Mouse (Mus musculus) cerebellum, postnatal 10 days (tissue): ENCODE measurements around the gene Klk1b26.
"Not testable (repeated sequence)": the region's sequence is repeated elsewhere in the genome, so short reads cannot be mapped to it uniquely, and the experiment has no call there.

Experiments
- DNase-seq, 2 experiments: peaks; one replicate each; pipeline ENCODE4 v3.0.0; 2021; ENCODE audit warnings: mixed read lengths in 2 of 2

The Klk1b26 gene

DNA sequence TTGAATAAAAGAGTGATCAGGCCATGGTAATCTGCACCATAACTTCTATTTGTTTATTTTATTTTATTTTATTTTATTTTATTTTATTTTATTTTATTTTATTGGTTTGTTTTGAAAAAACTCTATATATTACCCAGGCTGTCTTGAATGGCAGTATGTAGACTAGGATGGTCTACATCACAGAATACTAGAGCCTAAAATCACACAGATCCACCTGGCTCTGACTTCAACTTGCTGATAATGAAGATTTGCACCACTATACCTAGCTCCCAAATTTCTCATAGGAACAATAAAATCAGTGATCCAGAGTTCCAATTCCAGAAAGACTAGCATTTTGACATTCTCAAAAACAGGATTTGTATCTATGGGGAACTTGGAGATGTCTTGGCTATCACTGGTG, at the start of gene Klk1b26:
Gene Klk1b26 (plus strand): TSS at position 301 of the 400 bp plus-strand sequence.
- not testable (repeated sequence) for DNase-seq

GRCm38 (mm10) chr7:43966451-43966850, 45.5 kb upstream of the Klk1b26 start, which contains the start of gene Klk1b1:
TSS of gene Klk1b1 (plus strand) at chr7:43966751.
- no peak for DNase-seq

DNA sequence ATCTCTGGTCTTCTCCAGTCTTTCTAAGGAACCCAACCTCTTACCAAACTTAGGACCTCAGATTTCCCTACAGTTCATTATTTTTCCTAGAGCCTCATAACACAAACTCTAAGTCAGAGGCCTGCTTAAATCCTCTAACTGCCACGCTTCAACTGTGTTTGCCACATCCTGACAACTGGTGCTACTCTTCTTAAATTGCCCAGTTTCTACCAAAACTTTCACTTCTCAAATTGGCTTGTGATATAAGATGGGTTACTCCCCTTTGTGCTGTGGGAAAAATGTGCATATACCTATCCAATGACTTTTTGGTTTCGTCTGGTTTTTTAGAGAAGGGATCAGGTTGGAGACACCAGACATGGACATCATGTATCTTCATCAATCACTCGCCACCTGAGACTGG, 44.9 kb upstream of the Klk1b26 start:
- no peak for DNase-seq

DNA sequence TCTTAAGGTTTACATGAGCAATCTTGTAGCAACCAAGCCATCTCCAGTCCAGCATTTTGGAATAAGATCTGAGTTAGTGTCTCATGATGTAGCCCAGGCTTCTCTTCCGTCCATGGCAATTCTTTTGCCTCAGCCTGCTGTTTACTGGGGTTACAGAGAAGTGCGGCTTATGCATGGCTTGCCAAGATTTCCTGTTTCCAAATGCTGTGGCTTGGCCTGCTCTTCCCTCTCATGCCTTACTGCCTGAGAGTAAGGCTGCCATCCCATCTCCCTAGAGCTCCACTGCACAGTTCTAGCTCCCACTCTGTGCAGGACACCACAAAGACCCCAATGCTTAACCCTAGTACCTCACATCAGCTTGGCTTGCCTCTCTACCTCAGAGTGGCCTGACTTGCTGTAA, 44.4 kb upstream of the Klk1b26 start:
- no peak for DNase-seq

GRCm38 (mm10) chr7:43975761-43976160, 36.2 kb upstream of the Klk1b26 start, which contains the start of gene Klk1b9:
TSS of gene Klk1b9 (plus strand) at chr7:43976061.
- not testable (repeated sequence) for DNase-seq

- no peak for DNase-seq
Measured at GRCm38 (mm10) chr7:43985657-43986056, 26.3 kb upstream of the Klk1b26 start.

- DNase-seq, result not testable (repeated sequence)
Measured at GRCm38 (mm10) chr7:43994821-43995220, 17.1 kb upstream of the Klk1b26 start.

DNA sequence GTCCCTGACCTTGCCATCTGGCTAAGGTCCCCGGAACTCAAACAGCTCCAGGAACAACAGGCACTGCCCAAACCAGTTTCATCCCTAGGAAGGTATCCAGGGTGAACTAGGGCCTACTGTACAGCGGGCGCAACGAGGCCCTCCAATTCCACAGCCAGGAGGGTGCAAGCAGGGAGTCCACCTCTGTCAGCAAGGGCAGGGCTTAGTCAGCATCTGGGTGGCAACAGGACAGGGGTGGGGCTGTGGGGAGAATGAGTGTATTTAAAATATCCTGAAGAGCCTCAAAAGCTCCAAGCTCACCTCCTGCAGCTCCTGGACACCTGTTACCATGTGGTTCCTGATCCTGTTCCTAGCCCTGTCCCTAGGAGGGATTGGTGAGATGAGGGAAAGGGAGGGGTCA, 16.4 kb upstream of the Klk1b26 start, which contains the start of gene Klk1b11:
Gene Klk1b11 (plus strand): TSS at position 301 of the 400 bp plus-strand sequence.
- DNase-seq, result not testable (repeated sequence)

DNA sequence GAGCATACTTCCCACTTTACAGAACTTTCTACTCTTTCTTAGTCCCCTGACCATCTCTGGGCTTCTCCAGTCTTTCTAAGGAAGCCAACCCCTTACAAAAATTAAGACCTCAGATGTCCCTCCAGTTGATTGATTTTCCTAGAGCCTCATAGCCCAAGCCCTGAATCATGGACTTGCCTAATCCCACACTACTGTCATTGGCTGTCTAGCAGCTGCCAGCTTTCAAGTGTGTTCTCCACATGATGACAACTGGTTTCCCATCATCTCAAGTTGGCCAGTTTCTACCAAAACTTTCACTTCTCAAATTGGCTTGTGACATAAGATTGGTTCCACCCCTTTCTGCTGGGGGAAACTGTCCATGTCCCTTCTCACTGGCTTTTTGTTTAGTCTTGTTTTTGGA, 7.1 kb upstream of the Klk1b26 start:
- DNase-seq, result no peak

DNA sequence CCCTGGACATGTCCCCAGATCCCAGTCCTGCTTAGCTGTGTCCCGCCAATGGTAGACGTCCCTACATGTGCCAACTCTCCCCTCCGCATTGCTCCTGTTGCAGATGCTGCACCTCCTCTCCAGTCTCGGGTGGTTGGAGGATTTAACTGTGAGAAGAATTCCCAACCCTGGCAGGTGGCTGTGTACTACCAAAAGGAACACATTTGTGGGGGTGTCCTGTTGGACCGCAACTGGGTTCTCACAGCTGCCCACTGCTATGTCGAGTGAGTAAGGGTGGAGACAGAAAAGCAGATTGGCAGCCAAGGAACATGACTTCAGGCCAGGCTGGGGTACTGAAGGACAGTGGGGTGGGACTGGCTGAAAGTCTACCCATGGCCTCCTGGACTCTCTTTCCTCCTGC, 2.7 kb downstream of the Klk1b26 start:
- not testable (repeated sequence) for DNase-seq

DNA sequence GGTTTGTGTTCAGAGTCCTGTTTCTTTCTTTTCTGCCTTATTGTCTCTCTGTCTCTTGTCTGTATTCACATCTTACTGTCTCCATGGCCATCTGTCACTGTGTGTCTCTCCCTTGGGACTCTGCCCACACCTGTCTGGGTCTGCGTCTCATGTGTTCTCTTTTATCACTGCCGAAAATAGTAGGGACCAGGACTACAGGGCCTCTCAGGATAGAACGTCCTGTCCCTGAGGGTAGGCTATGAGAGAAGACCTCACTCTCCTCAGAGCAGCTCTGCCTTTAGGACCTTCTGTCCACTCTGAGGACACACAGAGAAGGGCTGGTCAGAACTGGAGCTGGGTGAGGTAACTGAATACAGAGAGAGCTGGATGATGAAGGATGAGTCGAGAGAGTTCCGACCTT, 3.1 kb downstream of the Klk1b26 start:
- no peak for DNase-seq

- DNase-seq, result not testable (repeated sequence)
Measured at GRCm38 (mm10) chr7:44051990-44052389, 40.0 kb downstream of the Klk1b26 start, which contains the start of gene Klk1b27. TSS of gene Klk1b27 (plus strand) at chr7:44052290.
